Comparison of ENCODE assay signal across 19 mouse cellular contexts in the genomic region with DNA sequence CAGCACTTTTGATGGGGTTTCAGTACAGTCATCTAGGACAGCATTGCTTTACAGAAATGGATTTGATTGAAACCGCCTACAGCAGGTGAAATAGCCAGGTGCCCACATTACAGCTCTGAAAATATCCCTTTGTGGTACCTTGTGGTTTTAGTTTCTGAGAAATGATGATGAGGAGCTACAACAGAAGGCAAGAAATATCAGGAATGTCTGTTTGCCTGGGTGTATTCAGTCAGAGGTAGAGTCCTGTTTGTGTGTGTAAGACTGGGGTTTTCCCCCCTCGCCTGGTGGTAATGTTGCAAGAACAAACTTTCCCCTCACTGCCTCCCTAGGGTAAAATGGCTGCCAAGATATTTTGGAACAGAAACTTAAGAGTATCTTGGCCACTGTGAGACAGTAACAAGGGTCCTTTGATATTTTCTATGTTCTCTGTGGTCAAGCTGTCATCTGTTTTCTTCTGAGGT.
DNase-seq lines count a peak whose midpoint lies in the region; ATAC-seq lines count a peak whose summit lies in the region.
"Had no signal": no experiment of that assay in that cellular context is flagged by ENCODE, and none has a peak within 500 bp of the region (broad histone marks: within the 10 kb centered on the region; RNA-seq: fewer than 3 reads in every experiment).

No protein-coding gene starts in this region.

- H3K4me3 ChIP-seq in heart, embryonic 10.5 days, result no peak overlapping the region
- H3K4me3 ChIP-seq in forebrain, embryonic 12.5 days (replicated peaks), result no peak overlapping the region
- H3K4me3 ChIP-seq: embryonic facial prominence, embryonic 12.5 days; erythroblast, embryonic 14.5 days; forebrain, embryonic 15.5 days; hindbrain, embryonic 15.5 days; lung, embryonic 15.5 days had no signal

- WGBS in heart, embryonic 10.5 days, result 77% methylated on average over 2 of the region's 2 CpGs
- WGBS in forebrain, embryonic 12.5 days, result 79% methylated on average over 2 of the region's 2 CpGs

- H3K4me2 ChIP-seq in forebrain, embryonic 12.5 days, result no peak overlapping the region
- H3K4me2 ChIP-seq: embryonic facial prominence, embryonic 12.5 days; forebrain, embryonic 15.5 days; hindbrain, embryonic 15.5 days; lung, embryonic 15.5 days; midbrain, embryonic 11.5 days had no signal

- H3K36me3 ChIP-seq in heart, embryonic 10.5 days, result no peaks in the 10 kb centered on the region
- no peaks in the 10 kb centered on the region for H3K36me3 ChIP-seq in forebrain, embryonic 12.5 days (replicated peaks)
- H3K36me3 ChIP-seq: embryonic facial prominence, embryonic 12.5 days; forebrain, embryonic 15.5 days; hindbrain, embryonic 15.5 days; lung, embryonic 15.5 days had no signal

- no peak overlapping the region for H3K9ac ChIP-seq in forebrain, embryonic 12.5 days
- H3K9ac ChIP-seq: embryonic facial prominence, embryonic 12.5 days; forebrain, embryonic 15.5 days; hindbrain, embryonic 15.5 days; liver, embryonic 14.5 days; lung, embryonic 15.5 days had no signal

- H3K27ac ChIP-seq in heart, embryonic 10.5 days, result no peak overlapping the region
- no peak overlapping the region for H3K27ac ChIP-seq in forebrain, embryonic 12.5 days
- H3K27ac ChIP-seq: embryonic facial prominence, embryonic 12.5 days; forebrain, embryonic 15.5 days; hindbrain, embryonic 15.5 days; kidney, postnatal 0 days; liver, embryonic 14.5 days; lung, embryonic 15.5 days had no signal

- no peaks in the 10 kb centered on the region for H3K4me1 ChIP-seq in heart, embryonic 10.5 days
- H3K4me1 ChIP-seq in forebrain, embryonic 12.5 days, result no peaks in the 10 kb centered on the region
- H3K4me1 ChIP-seq: embryonic facial prominence, embryonic 12.5 days; forebrain, embryonic 15.5 days; hindbrain, embryonic 15.5 days; lung, embryonic 15.5 days had no signal

- DNase-seq in heart, adult 18-20 months, result peak; percentile 50 to 59
- no peak for DNase-seq in heart, embryonic 10.5 days (ENCODE audit: low spot score)
- peak; percentile 49 to 53 for DNase-seq in heart, adult 9 months (ENCODE audit: low spot score in 2 of 2)
- DNase-seq in skeletal muscle tissue, adult 2 months (ENCODE audit: low read depth, low spot score), result peak; percentile 29
- DNase-seq in frontal cortex, postnatal 14 days (ENCODE audit: low spot score in 2 of 2), result no peak
- DNase-seq: cerebellum, adult 8-10 months; kidney, adult 11 months; retina, postnatal 1 day; thymus, postnatal 14 days had no signal

- peak; percentile 39 for ATAC-seq in CD4-positive, CD25-positive, alpha-beta regulatory T cell, adult 4 months
- no peak for ATAC-seq in forebrain, embryonic 12.5 days (ENCODE audit: low FRiP score)
- ATAC-seq: forebrain, embryonic 15.5 days had no signal

- H3K9me3 ChIP-seq in heart, embryonic 10.5 days, result no peaks in the 10 kb centered on the region
- no peaks in the 10 kb centered on the region for H3K9me3 ChIP-seq in forebrain, embryonic 12.5 days
- H3K9me3 ChIP-seq: embryonic facial prominence, embryonic 12.5 days; forebrain, embryonic 15.5 days; hindbrain, embryonic 15.5 days; lung, embryonic 15.5 days had no signal

- no peaks in the 10 kb centered on the region for H3K27me3 ChIP-seq in heart, embryonic 10.5 days (ENCODE audit: insufficient read depth, poor library complexity, severe bottlenecking)
- H3K27me3 ChIP-seq in forebrain, embryonic 12.5 days, result no peaks in the 10 kb centered on the region
- H3K27me3 ChIP-seq: embryonic facial prominence, embryonic 12.5 days; forebrain, embryonic 15.5 days; hindbrain, embryonic 15.5 days; lung, embryonic 15.5 days had no signal

Comparison
In these comparisons a context has a peak if more than half of its experiments do, and no peak if none do; other contexts are left out.
1. DNase-seq: peak in heart, adult 18-20 months (2 of 2), heart, adult 9 months (2 of 2) and skeletal muscle tissue, adult 2 months (single experiment); none in heart, embryonic 10.5 days (single experiment) and frontal cortex, postnatal 14 days (0 of 2).